Mouse (Mus musculus): ENCODE measurements at regions not wholly inside any gene's neighbourhood (a gene's known extent, or its start where the extent isn't known, plus 50 kb on each side); places are given as distances from the start of the nearest gene placed in this dataset.

GRCm38 (mm10) chr13:90799641-90800040 is 105.5 kb downstream of the Atp6ap1l start:
- TF ChIP-seq ZC3H11A (IDR thresholded peaks at IDR 0.05; ENCODE audit: borderline replicate concordance, low read depth, low read length), result no peak
- TF ChIP-seq HCFC1 (IDR thresholded peaks at IDR 0.05; ENCODE audit: borderline replicate concordance, insufficient read depth, low read length), result no peak
- no peak for TF ChIP-seq MAFK (IDR thresholded peaks at IDR 0.05; ENCODE audit: insufficient read depth, low read depth, low read length)
- TF ChIP-seq ZNF384 (IDR thresholded peaks at IDR 0.05; ENCODE audit: low read depth, low read length), result no peak

Measured in ES-E14 (cell line).